Mouse (Mus musculus): ENCODE measurements around the gene Proser3.

The Proser3 gene

DNA sequence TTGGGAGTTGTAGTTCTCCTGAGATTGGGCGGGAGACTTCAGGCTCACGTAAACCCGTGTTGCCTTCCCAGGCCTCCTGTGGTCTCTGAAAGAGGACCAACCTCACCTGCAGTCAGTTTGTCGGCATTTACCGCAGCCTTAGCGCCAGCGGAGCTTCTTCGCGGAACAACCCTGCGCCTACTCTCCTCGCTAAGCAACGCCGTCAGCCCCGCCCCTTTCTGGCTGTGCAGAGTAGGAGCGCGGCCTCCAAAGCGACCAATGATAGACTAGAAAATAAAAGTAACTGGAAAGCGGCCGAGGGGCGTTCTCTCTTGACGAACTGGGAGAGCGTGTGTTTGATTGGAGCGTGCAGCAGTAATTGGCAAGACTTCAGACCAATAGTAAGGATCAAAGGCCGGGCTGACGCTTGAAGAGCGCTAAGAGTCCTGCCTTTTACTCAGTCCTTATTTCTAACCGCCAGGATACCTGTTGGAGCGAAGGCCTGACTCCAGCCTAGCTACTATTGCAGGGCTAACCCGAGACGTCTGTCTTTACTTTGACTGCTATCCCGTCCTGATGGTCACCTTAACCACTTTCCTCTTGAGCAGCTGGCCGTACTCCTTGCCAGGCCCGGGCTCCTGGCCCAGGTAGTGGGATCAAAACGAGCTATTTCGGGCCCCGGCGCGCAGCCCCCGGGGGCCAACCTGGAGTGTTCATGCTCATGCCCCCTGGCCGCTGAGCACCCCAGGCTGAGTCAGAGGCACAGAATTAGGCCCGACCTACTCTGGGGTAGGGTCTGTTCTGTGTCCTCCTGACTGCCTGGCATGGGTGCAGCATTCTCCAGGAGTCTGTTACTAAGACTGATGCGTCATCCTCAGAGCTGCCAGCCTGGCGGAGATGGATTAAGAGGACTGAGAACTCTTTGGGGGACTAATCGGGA lies at the start of gene Proser3, which contains the start of gene Hspb6:
Gene Proser3 (minus strand): TSS at position 198 of the 919 bp plus-strand sequence.
Gene Hspb6 (plus strand): TSS at position 77 of the 919 bp plus-strand sequence.
- peak; percentile 100 for DNase-seq (ENCODE audit: low read depth, low spot score)

GRCm38 (mm10) chr7:30600651-30601050 lies 48.6 kb upstream of the Proser3 start:
- DNase-seq (ENCODE audit: low read depth, low spot score), result no peak

- peak; percentile 99 for DNase-seq (ENCODE audit: low read depth, low spot score)
These were observed 47.8 kb upstream of the Proser3 start for GRCm38 (mm10) chr7:30599933-30600353.

DNA sequence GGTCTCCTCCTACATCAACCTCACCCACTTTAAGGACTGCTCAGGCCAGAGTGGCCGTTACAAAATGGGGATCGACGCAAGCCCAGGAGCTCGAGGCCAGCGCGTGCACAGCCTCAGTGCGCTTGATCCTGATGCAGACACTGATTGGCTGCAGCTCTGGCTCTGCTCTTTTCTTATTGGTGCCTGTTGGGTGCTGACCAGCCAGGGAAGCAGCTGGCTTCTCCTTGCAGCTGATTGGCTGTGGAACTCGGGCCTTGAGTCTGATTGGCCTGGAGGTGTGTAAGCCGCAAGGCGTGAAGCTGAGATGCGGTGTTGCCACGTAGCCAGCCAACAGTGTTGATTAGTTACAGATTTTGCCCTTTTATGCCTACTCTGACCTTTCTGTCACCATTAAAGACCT lies 46.7 kb upstream of the Proser3 start, which contains the start of gene Zbtb32:
Gene Zbtb32 (minus strand): TSS at position 124 of the 400 bp plus-strand sequence.
- DNase-seq (ENCODE audit: low read depth, low spot score), result no peak

DNA sequence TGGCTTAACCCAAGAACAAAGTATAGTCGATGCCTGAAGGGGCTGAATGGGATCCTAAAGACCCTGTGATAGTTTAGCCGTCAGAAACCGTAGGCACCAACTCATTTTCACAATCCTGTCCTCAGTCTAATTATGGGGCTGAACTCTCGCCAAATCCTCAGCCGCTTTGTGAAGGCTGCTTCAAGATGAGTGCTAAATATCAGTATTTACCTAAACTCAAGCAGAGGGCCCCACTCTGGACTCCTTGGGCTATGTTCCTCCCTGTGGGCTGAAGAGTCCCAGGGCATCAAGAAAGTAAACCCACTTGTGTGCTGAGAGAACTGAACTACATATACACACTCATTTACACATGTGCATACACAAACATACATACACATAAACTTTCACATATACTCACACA lies 44.7 kb upstream of the Proser3 start:
- no peak for DNase-seq (ENCODE audit: low read depth, low spot score)

GRCm38 (mm10) chr7:30596093-30596492 lies 44.0 kb upstream of the Proser3 start:
- DNase-seq (ENCODE audit: low read depth, low spot score), result no peak

- DNase-seq (ENCODE audit: low read depth, low spot score), result no peak
These were observed 42.5 kb upstream of the Proser3 start for GRCm38 (mm10) chr7:30594510-30595024.

GRCm38 (mm10) chr7:30593579-30594509 lies 41.7 kb upstream of the Proser3 start:
- DNase-seq (ENCODE audit: low read depth, low spot score), result no peak

DNA sequence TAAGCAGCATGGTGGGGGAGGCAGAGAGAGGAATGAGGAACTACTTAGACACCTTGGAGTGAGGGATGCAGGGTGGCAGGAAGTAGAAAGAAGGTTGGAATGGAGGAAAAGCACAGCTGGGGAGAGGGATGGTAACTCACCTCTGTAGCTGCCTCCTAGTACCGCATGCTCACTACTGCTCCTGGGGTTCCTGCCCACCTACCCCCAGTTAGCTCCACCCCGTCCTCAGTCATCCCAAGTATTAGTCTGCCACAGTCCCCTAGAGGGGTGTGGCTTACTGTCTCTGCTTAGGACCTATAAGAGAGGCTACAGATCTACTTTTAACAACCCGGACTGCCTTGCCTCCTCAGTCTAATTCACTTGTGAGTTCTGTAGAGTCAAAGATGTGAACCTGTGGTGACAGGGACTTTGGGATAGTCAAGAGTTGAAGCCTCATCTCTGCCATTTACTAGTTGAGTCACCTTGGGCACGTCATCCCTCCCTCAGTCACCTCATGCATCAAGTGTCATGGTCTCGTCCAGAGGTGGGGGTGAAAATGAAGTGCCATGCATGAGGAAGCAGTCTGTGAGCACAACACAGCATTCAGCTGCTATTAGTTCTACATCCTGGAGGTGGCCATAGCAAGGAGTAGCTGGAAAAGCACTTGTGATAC lies 40.8 kb upstream of the Proser3 start:
- no peak for DNase-seq (ENCODE audit: low read depth, low spot score)

GRCm38 (mm10) chr7:30591605-30591951 lies 39.5 kb upstream of the Proser3 start:
- DNase-seq (ENCODE audit: low read depth, low spot score), result no peak

DNA sequence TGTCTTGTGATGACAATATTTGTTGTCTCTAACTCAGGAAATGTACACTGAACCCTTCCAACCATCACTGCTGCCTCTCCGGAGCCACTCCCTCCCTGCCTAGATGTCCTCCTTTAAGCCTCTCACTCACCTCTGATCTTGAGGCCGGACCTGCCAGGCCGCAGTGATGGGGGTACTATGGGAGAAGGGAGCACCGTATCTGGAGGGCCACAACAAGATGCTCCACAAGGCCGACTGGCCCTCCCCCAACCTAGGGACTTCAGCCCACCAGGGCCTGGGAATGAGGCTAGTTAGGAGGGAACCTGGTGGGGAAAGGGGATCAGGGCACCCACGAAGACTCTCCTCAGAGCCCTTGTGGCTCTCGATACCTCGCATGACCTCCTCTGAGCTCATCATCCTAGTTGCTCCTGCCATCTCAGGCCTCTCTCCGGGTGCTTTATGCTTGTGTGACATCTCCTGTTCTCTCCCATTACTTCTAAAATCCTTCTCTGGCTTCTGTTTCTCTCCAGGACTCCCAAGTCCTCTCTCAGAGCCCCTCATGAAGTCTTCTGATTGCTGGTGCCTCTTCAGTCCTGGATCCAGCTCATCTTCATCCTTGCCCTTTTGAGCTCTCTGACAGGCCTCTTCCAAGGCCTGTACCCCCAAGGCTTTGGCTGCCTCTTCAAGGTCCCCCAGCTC lies 39.0 kb upstream of the Proser3 start:
- no peak for DNase-seq (ENCODE audit: low read depth, low spot score)

DNA sequence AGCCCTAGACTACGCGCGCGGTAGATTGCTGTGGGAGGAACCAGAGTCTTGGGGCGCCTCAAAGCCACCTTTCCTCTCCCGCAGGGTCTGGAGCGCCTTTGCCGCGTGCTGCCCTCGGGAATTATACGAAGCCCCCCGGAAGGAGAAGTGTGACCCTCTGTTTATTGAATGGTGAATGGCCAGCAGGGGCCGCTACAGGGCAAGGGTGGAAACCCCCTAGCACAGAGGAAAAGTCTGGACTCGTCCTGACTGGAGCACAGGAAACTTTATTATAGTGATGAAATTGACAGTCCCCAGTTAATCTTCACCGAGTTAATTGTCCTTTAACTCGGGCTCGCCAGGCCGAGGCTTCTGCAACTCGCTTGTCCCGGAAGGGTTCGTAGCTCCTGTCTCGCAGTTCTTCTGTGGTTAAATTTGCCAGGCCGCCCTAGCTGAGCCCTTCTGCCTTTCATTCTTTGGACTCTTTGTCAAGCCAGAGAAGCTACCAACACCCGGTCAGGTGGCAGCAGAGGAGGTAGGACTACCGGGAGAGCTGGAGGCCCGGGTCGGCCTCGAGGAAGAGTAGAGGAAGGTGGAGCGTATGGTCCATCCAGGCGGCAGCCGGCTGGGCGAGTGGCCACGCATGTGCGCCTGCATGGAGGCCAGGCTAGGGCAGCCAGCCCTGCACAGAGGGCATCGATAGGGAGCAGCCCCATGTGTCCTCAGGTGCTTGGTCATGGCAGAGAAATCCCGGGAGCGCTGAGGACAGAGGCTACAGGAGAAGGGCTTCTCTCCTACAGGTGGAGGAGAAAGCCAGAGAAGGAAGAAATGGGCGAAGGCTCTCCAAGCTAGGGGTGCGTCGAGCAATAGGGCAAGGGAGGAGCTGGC lies 37.6 kb upstream of the Proser3 start:
- DNase-seq (ENCODE audit: low read depth, low spot score), result peak; percentile 78

- DNase-seq (ENCODE audit: low read depth, low spot score), result peak; percentile 99
These were observed 36.8 kb upstream of the Proser3 start, which contains the start of gene Kmt2b for GRCm38 (mm10) chr7:30588676-30589434. Gene Kmt2b, minus strand, starts transcription at chr7:30588726.

GRCm38 (mm10) chr7:30587842-30588667 lies 36.0 kb upstream of the Proser3 start:
- DNase-seq (ENCODE audit: low read depth, low spot score), result peak; percentile 42

DNA sequence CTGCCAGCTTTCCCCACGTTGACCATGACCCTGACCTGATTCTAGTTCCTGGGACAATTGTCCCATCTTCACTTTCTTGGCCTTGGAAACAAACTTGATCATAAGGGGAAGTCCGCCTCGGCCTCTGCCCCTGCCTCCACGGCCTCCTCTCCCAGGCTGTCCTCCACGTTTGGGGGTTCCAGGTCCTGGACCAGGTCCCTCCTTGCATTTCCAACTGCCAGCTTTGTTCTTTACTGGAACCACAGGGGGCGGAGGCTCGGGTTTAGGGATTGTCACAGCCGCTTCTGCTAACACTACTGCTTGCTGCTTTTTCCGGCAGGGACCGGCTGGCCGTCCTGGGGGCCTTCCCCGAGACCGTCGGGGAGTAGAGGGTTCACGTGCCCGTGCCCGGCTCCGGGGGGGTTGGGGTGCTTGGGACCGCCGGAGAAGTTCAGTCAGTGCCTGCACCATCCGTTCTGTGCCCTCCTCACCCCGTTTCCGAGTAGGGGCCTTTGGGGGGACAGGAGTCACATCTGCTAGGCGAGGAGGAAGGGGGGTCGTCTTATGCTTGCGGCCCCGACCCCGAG lies 34.4 kb upstream of the Proser3 start:
- no peak for DNase-seq (ENCODE audit: low read depth, low spot score)

DNA sequence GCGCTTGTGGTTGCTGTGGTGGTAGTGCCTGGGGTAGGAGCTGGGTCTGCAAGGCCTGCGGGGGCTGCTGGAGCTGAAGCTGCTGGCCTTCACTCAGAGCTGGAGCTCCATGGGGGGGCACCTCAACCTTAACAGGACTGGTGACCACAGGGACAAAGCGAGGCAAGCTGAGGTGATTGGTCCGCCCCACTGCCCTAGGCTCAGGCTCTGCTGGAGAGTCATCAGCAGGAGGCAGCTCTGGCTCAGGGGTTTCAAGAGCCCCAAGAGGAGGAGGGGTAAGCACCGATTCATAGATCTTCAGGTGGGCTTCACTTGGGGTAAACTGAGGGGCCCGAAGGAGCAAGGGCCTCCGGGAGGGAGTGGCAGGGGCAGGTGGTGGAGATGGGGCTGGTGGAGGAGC lies 33.1 kb upstream of the Proser3 start:
- no peak for DNase-seq (ENCODE audit: low read depth, low spot score)

- no peak for DNase-seq (ENCODE audit: low read depth, low spot score)
These were observed 32.2 kb upstream of the Proser3 start for GRCm38 (mm10) chr7:30584339-30584738.

DNA sequence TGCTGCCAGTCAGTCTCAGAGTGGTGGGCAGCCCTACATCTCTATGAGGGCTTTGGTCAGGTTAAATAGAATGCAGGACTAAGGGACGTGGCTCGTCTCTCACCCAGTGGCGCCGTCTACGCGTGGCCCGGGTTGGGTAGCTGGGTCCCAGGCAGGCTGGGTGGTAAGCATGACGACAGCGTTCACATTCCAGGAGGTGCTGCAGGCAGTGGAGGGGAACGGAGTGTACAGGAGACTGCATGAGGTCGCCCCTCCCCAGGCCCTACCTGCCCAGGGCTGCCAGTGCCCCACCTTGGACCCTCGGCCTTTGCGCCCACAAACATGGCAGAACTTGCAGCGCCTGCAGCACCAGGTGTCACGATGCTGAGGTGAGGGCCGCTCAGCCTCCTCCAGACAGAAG lies 29.4 kb upstream of the Proser3 start:
- DNase-seq (ENCODE audit: low read depth, low spot score), result no peak

All from brain, adult 2 months (tissue).